Mouse (Mus musculus) kidney, embryonic 16.5 days (tissue): ENCODE results near the gene Adgrb3. TPM values are rescaled to one million over a fixed set of nuclear protein-coding genes. Genes with fewer than 3 reads are reported as not detected.

Source experiments
- ATAC-seq: fragments of 200-750 bp; cut with Nextera tagmentation; 2 replicates; pipeline ENCODE4 v1.8.0; 2017; ENCODE audit warnings: moderate TSS enrichment; ENCODE audit not compliant: low FRiP score, low TSS enrichment
- H3K27ac ChIP-seq: fragments of 300-500 bp; sonication (generic); 2 replicates; pipeline ENCODE4 v1.5.1; 2014; ENCODE audit warnings: low read length
- H3K27me3 ChIP-seq: fragments of 300-500 bp; sonication (generic); 2 replicates; pipeline ENCODE4 v1.6.1; 2014; ENCODE audit warnings: low read length, control low read depth, mixed read lengths; ENCODE audit not compliant: insufficient read depth
- H3K36me3 ChIP-seq: fragments of 300-500 bp; sonication (generic); 2 replicates; pipeline ENCODE4 v1.6.1; 2014; ENCODE audit warnings: low read length, control low read depth, mixed read lengths; ENCODE audit not compliant: insufficient read depth
- H3K4me1 ChIP-seq: fragments of 300-500 bp; sonication (generic); 2 replicates; pipeline ENCODE4 v1.6.1; 2014; ENCODE audit warnings: low read length, control low read depth, mixed read lengths; ENCODE audit not compliant: insufficient read depth
- H3K4me2 ChIP-seq: fragments of 300-500 bp; sonication (generic); replicated peaks from 2 replicates; pipeline ENCODE4 v1.6.1; 2014; ENCODE audit warnings: low read depth, low read length
- H3K4me3 ChIP-seq: fragments of 300-500 bp; sonication (generic); 2 replicates; pipeline ENCODE4 v1.5.1; 2014; ENCODE audit warnings: mild to moderate bottlenecking, low read length
- H3K9ac ChIP-seq: fragments of 300-500 bp; sonication (generic); replicated peaks from 2 replicates; pipeline ENCODE4 v1.6.1; 2014; ENCODE audit warnings: low read length
- H3K9me3 ChIP-seq: fragments of 300-500 bp; sonication (generic); 2 replicates; pipeline ENCODE4 v1.6.1; 2016; ENCODE audit warnings: low read length, control low read depth
- WGBS: fragments of 180-500 bp; shearing (Covaris S2); extraction: QIAGEN DNeasy Blood & Tissue Kit; methylation state at CpG from one replicate; pipeline ENCODE4 v1.1.7; 2014; 5-methylcytosine and 5-hydroxymethylcytosine counted together
- polyA plus RNA-seq: library from polyadenylated mRNA; unstranded; fragments of >200 nt; fragmentation: Nextera tagmentation; extraction: Ambion mirVana; gene quantifications from 2 replicates; pipeline ENCODE4 v1.2.1, GENCODE M21; 2015

The Adgrb3 gene
- polyA plus RNA-seq, 1 experiment from 2014 or later = 0.45 TPM

- H3K27me3 ChIP-seq = peaks cover 45% of the 10 kb centered on the region
- WGBS = 61% methylated on average over 9 of the region's 9 CpGs
These were observed 2.1 kb downstream of the Adgrb3 start for GRCm38 (mm10) chr1:25827436-25827835.

GRCm38 (mm10) chr1:25826771-25827170 lies 2.7 kb downstream of the Adgrb3 start:
- no peak overlapping the region for H3K27ac ChIP-seq
- H3K9me3 ChIP-seq = no peaks in the 10 kb centered on the region
- H3K9ac ChIP-seq = no peak overlapping the region
- no peak overlapping the region for H3K4me3 ChIP-seq
- H3K4me1 ChIP-seq = no peaks in the 10 kb centered on the region
- ATAC-seq = no peak
- H3K4me2 ChIP-seq = no peak overlapping the region
- H3K36me3 ChIP-seq = no peaks in the 10 kb centered on the region
- WGBS = 11% methylated on average over 7 of the region's 7 CpGs
- H3K27me3 ChIP-seq = peaks cover 45% of the 10 kb centered on the region

More at GRCm38 (mm10) chr1:25827436-25827835, 2.1 kb downstream of the Adgrb3 start:
- Histone ChIP-seq H3K4me2 (no peak overlapping the region), H3K36me3 (no peaks in the 10 kb centered on the region), H3K27ac (no peak overlapping the region), H3K9ac (no peak overlapping the region), H3K4me1 (no peaks in the 10 kb centered on the region), H3K9me3 (no peaks in the 10 kb centered on the region), H3K4me3 (no peak overlapping the region)
- ATAC-seq = no peak

GRCm38 (mm10) chr1:25824626-25825025 lies 4.9 kb downstream of the Adgrb3 start:
- Histone ChIP-seq H3K9ac (no peak overlapping the region), H3K9me3 (no peaks in the 10 kb centered on the region), H3K27me3 (peaks cover 27% of the 10 kb centered on the region), H3K4me1 (no peaks in the 10 kb centered on the region), H3K4me2 (no peak overlapping the region), H3K4me3 (no peak overlapping the region), H3K36me3 (no peaks in the 10 kb centered on the region), H3K27ac (no peak overlapping the region)
- WGBS = 28% methylated on average over 4 of the region's 4 CpGs
- no peak for ATAC-seq

DNA sequence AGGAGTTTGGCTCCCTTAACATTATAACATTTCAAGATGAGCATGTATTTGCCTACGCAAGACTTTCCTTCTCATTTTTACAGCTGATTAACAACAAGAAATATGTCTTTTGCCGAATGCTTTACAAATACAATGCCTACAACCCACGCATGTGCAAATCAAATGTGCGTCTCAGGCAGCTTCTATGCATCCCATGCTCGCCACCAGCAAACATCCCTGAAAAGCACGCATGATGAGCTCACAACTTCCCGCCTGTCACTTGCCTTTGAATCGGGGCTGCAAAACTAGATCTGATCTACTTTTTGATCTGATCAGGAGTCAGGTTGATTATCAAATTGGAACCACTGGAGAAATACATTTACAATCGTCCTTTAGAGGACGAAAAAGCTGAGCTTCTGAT lies 5.5 kb downstream of the Adgrb3 start:
- WGBS = 78% methylated on average over 10 of the region's 10 CpGs
- no peak overlapping the region for H3K27ac ChIP-seq

GRCm38 (mm10) chr1:25815491-25815890 lies 14.0 kb downstream of the Adgrb3 start:
- ATAC-seq = no peak
- H3K27ac ChIP-seq = no peak overlapping the region
- 68% methylated on average over 1 of the region's 1 CpGs for WGBS

More for the DNA sequence above, 5.5 kb downstream of the Adgrb3 start:
- peaks cover 21% of the 10 kb centered on the region for H3K27me3 ChIP-seq
- H3K4me1 ChIP-seq = no peaks in the 10 kb centered on the region
- H3K4me3 ChIP-seq = no peak overlapping the region
- no peak overlapping the region for H3K9ac ChIP-seq
- H3K9me3 ChIP-seq = no peaks in the 10 kb centered on the region
- H3K36me3 ChIP-seq = no peaks in the 10 kb centered on the region
- no peak overlapping the region for H3K4me2 ChIP-seq
- ATAC-seq = no peak

DNA sequence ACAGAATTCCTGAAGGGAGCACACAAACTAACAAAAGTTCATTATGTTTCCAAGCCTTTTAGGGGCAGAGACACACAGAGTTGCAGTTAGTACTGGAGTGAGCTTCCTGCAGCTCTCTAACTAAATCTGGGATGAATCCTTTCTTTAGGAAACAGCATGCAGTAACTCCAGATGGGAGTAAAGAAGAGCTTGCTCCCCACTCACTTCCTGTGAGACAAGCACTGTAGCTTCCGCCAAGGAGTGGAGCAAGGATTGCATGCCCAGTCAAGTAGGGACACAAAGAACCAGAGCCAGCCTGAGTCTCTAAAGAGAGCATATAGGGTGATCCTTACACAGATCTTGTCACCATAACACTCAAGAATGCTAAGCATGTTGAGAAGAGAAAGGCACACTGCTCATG lies 50.7 kb downstream of the Adgrb3 start:
- no peaks in the 10 kb centered on the region for H3K36me3 ChIP-seq
- H3K4me2 ChIP-seq = no peak overlapping the region
- no peak for ATAC-seq
- no peaks in the 10 kb centered on the region for H3K27me3 ChIP-seq
- no peak overlapping the region for H3K4me3 ChIP-seq
- no peaks in the 10 kb centered on the region for H3K9me3 ChIP-seq
- H3K9ac ChIP-seq = no peak overlapping the region
- no peaks in the 10 kb centered on the region for H3K4me1 ChIP-seq
- no peak overlapping the region for H3K27ac ChIP-seq
- 69% methylated on average over 1 of the region's 1 CpGs for whole genome bisulfite sequencing

More at GRCm38 (mm10) chr1:25815491-25815890, 14.0 kb downstream of the Adgrb3 start:
- Histone ChIP-seq H3K4me3 (no peak overlapping the region), H3K9ac (no peak overlapping the region), H3K9me3 (no peaks in the 10 kb centered on the region), H3K27me3 (no peaks in the 10 kb centered on the region), H3K4me1 (no peaks in the 10 kb centered on the region), H3K36me3 (no peaks in the 10 kb centered on the region), H3K4me2 (no peak overlapping the region)

DNA sequence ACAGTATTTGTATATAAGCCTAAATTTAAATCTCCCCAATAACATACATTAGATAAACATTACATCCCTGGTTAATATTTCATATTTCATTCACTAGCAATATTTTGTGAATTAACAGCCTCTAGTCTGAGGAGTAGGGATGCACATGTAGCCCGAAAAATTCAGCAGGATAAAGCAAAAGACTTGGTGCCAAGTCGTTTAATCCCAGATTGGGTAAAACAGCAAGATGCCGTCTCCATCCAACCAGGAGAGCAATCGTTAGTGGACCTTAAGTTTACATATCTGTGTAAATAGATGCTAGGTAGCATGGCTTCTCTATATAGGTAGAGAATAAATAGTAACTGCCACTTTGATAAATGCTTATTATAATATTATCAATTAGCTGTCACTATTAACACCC lies 52.0 kb downstream of the Adgrb3 start:
- Histone ChIP-seq H3K9ac (no peak overlapping the region), H3K27me3 (no peaks in the 10 kb centered on the region), H3K4me2 (no peak overlapping the region), H3K4me1 (no peaks in the 10 kb centered on the region), H3K36me3 (no peaks in the 10 kb centered on the region), H3K9me3 (no peaks in the 10 kb centered on the region), H3K27ac (no peak overlapping the region), H3K4me3 (no peak overlapping the region)
- no peak for ATAC-seq
- 84% methylated on average over 4 of the region's 4 CpGs for WGBS

DNA sequence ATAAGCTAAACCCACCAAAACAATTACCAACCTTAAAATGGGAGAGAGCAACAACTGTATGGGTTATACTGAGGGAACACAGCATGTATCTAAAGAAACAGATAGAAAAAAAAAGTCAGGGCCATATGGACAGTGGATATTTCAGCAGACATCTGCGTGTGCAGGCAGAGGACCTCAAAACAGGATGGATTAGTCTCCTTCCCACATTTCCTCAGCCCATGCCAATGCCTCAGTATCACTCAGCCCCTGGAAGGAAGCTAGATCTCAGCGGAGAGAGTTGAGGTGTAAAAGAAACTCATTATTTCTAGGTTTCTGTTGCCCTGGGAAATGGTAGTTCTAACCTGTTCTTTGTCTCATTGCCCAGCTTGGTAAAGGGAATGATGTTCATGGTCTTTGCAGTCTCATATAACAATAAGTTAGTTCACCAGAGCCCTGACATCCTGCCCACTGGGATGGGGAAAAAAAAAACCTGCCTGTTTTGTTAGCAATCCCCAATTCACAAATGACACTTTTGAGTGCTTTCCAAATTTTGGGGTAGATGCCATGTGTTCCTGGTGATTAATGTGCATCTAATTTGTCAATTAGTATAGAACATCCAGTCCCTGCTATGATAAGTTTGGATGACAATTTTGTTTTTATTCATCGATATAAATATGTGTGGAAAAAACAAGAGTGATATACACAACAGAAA lies 53.9 kb downstream of the Adgrb3 start:
- no peak overlapping the region for H3K27ac ChIP-seq
- ATAC-seq = no peak
- no peaks in the 10 kb centered on the region for H3K27me3 ChIP-seq
- H3K9me3 ChIP-seq = no peaks in the 10 kb centered on the region
- no peak overlapping the region for H3K4me3 ChIP-seq
- WGBS = 82% methylated on average over 3 of the region's 3 CpGs
- H3K4me1 ChIP-seq = no peaks in the 10 kb centered on the region
- no peak overlapping the region for H3K9ac ChIP-seq
- H3K36me3 ChIP-seq = no peaks in the 10 kb centered on the region
- no peak overlapping the region for H3K4me2 ChIP-seq

GRCm38 (mm10) chr1:25768958-25769357 lies 60.5 kb downstream of the Adgrb3 start:
- ATAC-seq = no peak

GRCm38 (mm10) chr1:25755265-25755664 lies 74.2 kb downstream of the Adgrb3 start:
- H3K4me3 ChIP-seq = no peak overlapping the region
- no peaks in the 10 kb centered on the region for H3K9me3 ChIP-seq
- ATAC-seq = no peak
- no peaks in the 10 kb centered on the region for H3K27me3 ChIP-seq
- H3K9ac ChIP-seq = no peak overlapping the region
- H3K36me3 ChIP-seq = no peaks in the 10 kb centered on the region
- H3K4me1 ChIP-seq = no peaks in the 10 kb centered on the region
- H3K4me2 ChIP-seq = no peak overlapping the region
- H3K27ac ChIP-seq = no peak overlapping the region

More at GRCm38 (mm10) chr1:25768958-25769357, 60.5 kb downstream of the Adgrb3 start:
- no peak overlapping the region for H3K4me3 ChIP-seq
- no peak overlapping the region for H3K9ac ChIP-seq
- no peaks in the 10 kb centered on the region for H3K4me1 ChIP-seq
- H3K9me3 ChIP-seq = no peaks in the 10 kb centered on the region
- no peaks in the 10 kb centered on the region for H3K27me3 ChIP-seq
- H3K27ac ChIP-seq = no peak overlapping the region
- no peaks in the 10 kb centered on the region for H3K36me3 ChIP-seq
- H3K4me2 ChIP-seq = no peak overlapping the region
- 86% methylated on average over 2 of the region's 2 CpGs for WGBS
